Mouse (Mus musculus) inflammation-experienced regulatory T-cells, adult 6 months (primary cell): ENCODE results near the gene Ppt2. TPM values are rescaled to one million over a fixed set of nuclear protein-coding genes. Genes with fewer than 3 reads are reported as not detected.

Experiments
- ATAC-seq: one replicate; pipeline ENCODE4 v1.8.0; 2017
- polyA plus RNA-seq, 3 experiments: library from polyadenylated mRNA; unstranded; fragments of 100-300 nt; shearing (Covaris generic); gene quantifications; one replicate each; pipeline ENCODE4 v1.2.1; 2017

The Ppt2 gene
- polyA plus RNA-seq, 3 experiments from 2014 or later: 18.8 to 22.9 (median 20.6) TPM

- ATAC-seq: no peak
These were observed 27.3 kb upstream of the Ppt2 start for GRCm38 (mm10) chr17:34655581-34655991.

GRCm38 (mm10) chr17:34655160-34655559, 26.9 kb upstream of the Ppt2 start:
- no peak for ATAC-seq

- no peak for ATAC-seq
These were observed 26.1 kb upstream of the Ppt2 start for GRCm38 (mm10) chr17:34654392-34654791.

GRCm38 (mm10) chr17:34653746-34654285, 25.5 kb upstream of the Ppt2 start:
- no peak for ATAC-seq

GRCm38 (mm10) chr17:34652985-34653384, 24.7 kb upstream of the Ppt2 start:
- ATAC-seq: no peak

- no peak for ATAC-seq
These were observed 24.2 kb upstream of the Ppt2 start for GRCm38 (mm10) chr17:34652546-34652945.

GRCm38 (mm10) chr17:34651507-34652221, 23.4 kb upstream of the Ppt2 start:
- ATAC-seq: no peak

GRCm38 (mm10) chr17:34650781-34651180, 22.5 kb upstream of the Ppt2 start:
- ATAC-seq: no peak

GRCm38 (mm10) chr17:34649106-34649864, 21.0 kb upstream of the Ppt2 start:
- ATAC-seq: no peak

GRCm38 (mm10) chr17:34648141-34648890, 20.0 kb upstream of the Ppt2 start:
- ATAC-seq: no peak

- ATAC-seq: peak; percentile 96
These were observed 18.8 kb upstream of the Ppt2 start, which contains the start of gene Atf6b for GRCm38 (mm10) chr17:34646906-34647787. Gene Atf6b (plus strand): TSS chr17:34647146.

GRCm38 (mm10) chr17:34645831-34646511, 17.7 kb upstream of the Ppt2 start:
- ATAC-seq: no peak

- ATAC-seq: no peak
These were observed 17.0 kb upstream of the Ppt2 start for GRCm38 (mm10) chr17:34645256-34645829.

- peak; percentile 78 for ATAC-seq
These were observed 16.3 kb upstream of the Ppt2 start, which contains the start of gene Fkbpl for GRCm38 (mm10) chr17:34644608-34645007. Gene Fkbpl (plus strand): TSS chr17:34644764.

- no peak for ATAC-seq
These were observed 15.6 kb upstream of the Ppt2 start for GRCm38 (mm10) chr17:34643944-34644343.

- ATAC-seq: no peak
These were observed 15.1 kb upstream of the Ppt2 start for GRCm38 (mm10) chr17:34643379-34643778.

- ATAC-seq: no peak
These were observed 13.6 kb upstream of the Ppt2 start for GRCm38 (mm10) chr17:34641945-34642344.

GRCm38 (mm10) chr17:34640778-34641601, 12.7 kb upstream of the Ppt2 start:
- no peak for ATAC-seq

GRCm38 (mm10) chr17:34639461-34640255, 11.3 kb upstream of the Ppt2 start:
- no peak for ATAC-seq
